Mouse (Mus musculus): ENCODE measurements around the gene Hdac11. TPM values are rescaled to one million over a fixed set of nuclear protein-coding genes. Genes with fewer than 3 reads are reported as not detected.

Gene Hdac11
- polyA plus RNA-seq, 1 experiment: 6.1 TPM

GRCm38 (mm10) chr6:91111141-91111953, 45.1 kb upstream of the Hdac11 start:
- Histone ChIP-seq H3K4me1 (ENCODE audit: control insufficient read depth, insufficient read depth, low read length) (peaks cover 2% of the 10 kb centered on the region), H3K27ac (ENCODE audit: insufficient read depth, low read length) (no peak overlapping the region), H3K36me3 (ENCODE audit: control insufficient read depth, insufficient read depth, low read length, poor library complexity, severe bottlenecking) (no peaks in the 10 kb centered on the region), H3K9ac (ENCODE audit: low read depth, poor library complexity, severe bottlenecking) (no peak overlapping the region), H3K27me3 (ENCODE audit: control insufficient read depth, insufficient read depth, low read length, poor library complexity, severe bottlenecking) (no peaks in the 10 kb centered on the region), H3K9me3 (replicated peaks; ENCODE audit: control insufficient read depth, insufficient read depth, low read length, poor library complexity, severe bottlenecking) (no peaks in the 10 kb centered on the region), H3K4me3 (ENCODE audit: low read depth, low read length) (no peak overlapping the region)
- TF ChIP-seq CTCF (IDR thresholded peaks at IDR 0.05; ENCODE audit: low read depth, low read length) (no peak), EP300 (IDR thresholded peaks at IDR 0.05; ENCODE audit: insufficient read depth, low read depth, low read length) (no peak), POLR2A (IDR thresholded peaks at IDR 0.05; ENCODE audit: insufficient read depth, low read length) (no peak)

DNA sequence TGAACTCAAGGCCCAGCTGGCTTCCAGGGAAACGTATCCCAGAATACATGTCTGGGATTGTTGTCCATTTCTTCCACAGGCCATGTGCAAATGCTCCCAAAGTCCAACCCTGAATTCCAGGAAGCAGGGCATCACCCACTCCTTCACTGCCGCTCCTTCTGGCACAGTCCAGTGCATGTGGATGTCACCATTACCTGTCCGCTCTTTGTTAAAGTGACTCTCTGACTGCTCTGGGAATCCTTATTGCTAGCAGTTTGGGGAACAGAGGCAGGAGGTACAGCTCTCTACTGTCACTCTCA, 44.6 kb upstream of the Hdac11 start:
- no peak overlapping the region for H3K9ac ChIP-seq (ENCODE audit: low read depth, poor library complexity, severe bottlenecking)
- no peaks in the 10 kb centered on the region for H3K36me3 ChIP-seq (ENCODE audit: control insufficient read depth, insufficient read depth, low read length, poor library complexity, severe bottlenecking)
- H3K4me1 ChIP-seq (ENCODE audit: control insufficient read depth, insufficient read depth, low read length): peaks cover 2% of the 10 kb centered on the region
- H3K9me3 ChIP-seq (replicated peaks; ENCODE audit: control insufficient read depth, insufficient read depth, low read length, poor library complexity, severe bottlenecking): no peaks in the 10 kb centered on the region
- TF ChIP-seq POLR2A (IDR thresholded peaks at IDR 0.05; ENCODE audit: insufficient read depth, low read length) (no peak), EP300 (IDR thresholded peaks at IDR 0.05; ENCODE audit: insufficient read depth, low read depth, low read length) (no peak), CTCF (IDR thresholded peaks at IDR 0.05; ENCODE audit: low read depth, low read length) (no peak)
- H3K27me3 ChIP-seq (ENCODE audit: control insufficient read depth, insufficient read depth, low read length, poor library complexity, severe bottlenecking): no peaks in the 10 kb centered on the region
- no peak overlapping the region for H3K27ac ChIP-seq (ENCODE audit: insufficient read depth, low read length)
- H3K4me3 ChIP-seq (ENCODE audit: low read depth, low read length): no peak overlapping the region

DNA sequence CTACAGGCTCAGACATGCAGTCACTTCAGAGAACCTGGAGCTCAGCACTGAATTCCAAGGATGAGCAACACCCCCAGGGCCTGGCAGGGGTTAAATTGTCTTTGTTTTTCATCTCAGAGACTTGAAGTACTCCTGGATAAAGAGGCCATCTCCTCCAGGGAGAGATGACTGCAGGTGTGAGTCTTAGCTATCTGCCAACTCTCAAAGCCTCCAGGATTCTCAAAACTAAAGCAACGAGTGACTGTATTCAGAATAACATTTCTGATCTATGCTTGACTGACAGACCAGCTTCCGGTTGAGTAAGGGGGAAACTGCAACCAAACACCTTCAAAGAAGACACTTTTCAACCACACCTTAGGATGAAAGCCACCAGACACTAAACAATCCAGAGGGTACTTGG, 41.7 kb upstream of the Hdac11 start:
- Histone ChIP-seq H3K4me3 (ENCODE audit: low read depth, low read length) (no peak overlapping the region), H3K36me3 (ENCODE audit: control insufficient read depth, insufficient read depth, low read length, poor library complexity, severe bottlenecking) (no peaks in the 10 kb centered on the region), H3K4me1 (ENCODE audit: control insufficient read depth, insufficient read depth, low read length) (peaks cover 2% of the 10 kb centered on the region)

GRCm38 (mm10) chr6:91115158-91115557, 41.3 kb upstream of the Hdac11 start:
- Histone ChIP-seq H3K9me3 (replicated peaks; ENCODE audit: control insufficient read depth, insufficient read depth, low read length, poor library complexity, severe bottlenecking) (no peaks in the 10 kb centered on the region), H3K9ac (ENCODE audit: low read depth, poor library complexity, severe bottlenecking) (no peak overlapping the region), H3K4me1 (ENCODE audit: control insufficient read depth, insufficient read depth, low read length) (peaks cover 2% of the 10 kb centered on the region), H3K27me3 (ENCODE audit: control insufficient read depth, insufficient read depth, low read length, poor library complexity, severe bottlenecking) (no peaks in the 10 kb centered on the region), H3K36me3 (ENCODE audit: control insufficient read depth, insufficient read depth, low read length, poor library complexity, severe bottlenecking) (no peaks in the 10 kb centered on the region), H3K4me3 (ENCODE audit: low read depth, low read length) (no peak overlapping the region), H3K27ac (ENCODE audit: insufficient read depth, low read length) (no peak overlapping the region)
- TF ChIP-seq CTCF (IDR thresholded peaks at IDR 0.05; ENCODE audit: low read depth, low read length) (no peak), POLR2A (IDR thresholded peaks at IDR 0.05; ENCODE audit: insufficient read depth, low read length) (no peak), EP300 (IDR thresholded peaks at IDR 0.05; ENCODE audit: insufficient read depth, low read depth, low read length) (no peak)

More for the DNA sequence above, 41.7 kb upstream of the Hdac11 start:
- H3K9me3 ChIP-seq (replicated peaks; ENCODE audit: control insufficient read depth, insufficient read depth, low read length, poor library complexity, severe bottlenecking): no peaks in the 10 kb centered on the region
- no peak overlapping the region for H3K9ac ChIP-seq (ENCODE audit: low read depth, poor library complexity, severe bottlenecking)
- H3K27ac ChIP-seq (ENCODE audit: insufficient read depth, low read length): no peak overlapping the region
- no peaks in the 10 kb centered on the region for H3K27me3 ChIP-seq (ENCODE audit: control insufficient read depth, insufficient read depth, low read length, poor library complexity, severe bottlenecking)
- TF ChIP-seq CTCF (IDR thresholded peaks at IDR 0.05; ENCODE audit: low read depth, low read length) (no peak), POLR2A (IDR thresholded peaks at IDR 0.05; ENCODE audit: insufficient read depth, low read length) (no peak), EP300 (IDR thresholded peaks at IDR 0.05; ENCODE audit: insufficient read depth, low read depth, low read length) (no peak)

DNA sequence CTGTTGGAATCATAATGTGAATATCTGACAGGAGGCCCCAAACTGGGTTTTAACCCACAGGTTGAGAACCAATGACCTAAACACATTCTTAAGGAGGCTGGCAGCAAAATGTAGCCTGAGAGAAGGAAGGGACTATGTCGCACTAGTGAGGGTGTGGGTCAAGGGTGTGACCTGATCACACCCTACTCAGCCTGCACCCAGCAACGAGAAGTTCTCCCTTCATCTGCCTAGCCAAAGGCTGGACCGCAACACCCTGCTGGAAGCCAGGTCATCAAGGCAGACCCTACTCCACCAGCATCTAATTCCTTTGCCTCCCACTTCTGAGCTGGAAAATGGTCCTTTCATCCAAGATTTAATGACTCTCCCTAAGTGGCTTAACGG, 40.6 kb upstream of the Hdac11 start:
- Histone ChIP-seq H3K4me1 (ENCODE audit: control insufficient read depth, insufficient read depth, low read length) (peaks cover 2% of the 10 kb centered on the region), H3K27me3 (ENCODE audit: control insufficient read depth, insufficient read depth, low read length, poor library complexity, severe bottlenecking) (no peaks in the 10 kb centered on the region), H3K4me3 (ENCODE audit: low read depth, low read length) (peak overlapping the region; percentile 75), H3K27ac (ENCODE audit: insufficient read depth, low read length) (no peak overlapping the region), H3K9ac (ENCODE audit: low read depth, poor library complexity, severe bottlenecking) (peak overlapping the region; percentile 85), H3K9me3 (replicated peaks; ENCODE audit: control insufficient read depth, insufficient read depth, low read length, poor library complexity, severe bottlenecking) (no peaks in the 10 kb centered on the region), H3K36me3 (ENCODE audit: control insufficient read depth, insufficient read depth, low read length, poor library complexity, severe bottlenecking) (no peaks in the 10 kb centered on the region)
- TF ChIP-seq CTCF (IDR thresholded peaks at IDR 0.05; ENCODE audit: low read depth, low read length) (no peak), POLR2A (IDR thresholded peaks at IDR 0.05; ENCODE audit: insufficient read depth, low read length) (no peak), EP300 (IDR thresholded peaks at IDR 0.05; ENCODE audit: insufficient read depth, low read depth, low read length) (no peak)
